Mouse (Mus musculus): Measurements from ENCODE around the gene Gm3415. TPM values are rescaled to one million over a fixed set of nuclear protein-coding genes. Genes with fewer than 3 reads are reported as not detected.

The Gm3415 gene
- polyA plus RNA-seq, 1 experiment from 2014 or later: not detected

DNA sequence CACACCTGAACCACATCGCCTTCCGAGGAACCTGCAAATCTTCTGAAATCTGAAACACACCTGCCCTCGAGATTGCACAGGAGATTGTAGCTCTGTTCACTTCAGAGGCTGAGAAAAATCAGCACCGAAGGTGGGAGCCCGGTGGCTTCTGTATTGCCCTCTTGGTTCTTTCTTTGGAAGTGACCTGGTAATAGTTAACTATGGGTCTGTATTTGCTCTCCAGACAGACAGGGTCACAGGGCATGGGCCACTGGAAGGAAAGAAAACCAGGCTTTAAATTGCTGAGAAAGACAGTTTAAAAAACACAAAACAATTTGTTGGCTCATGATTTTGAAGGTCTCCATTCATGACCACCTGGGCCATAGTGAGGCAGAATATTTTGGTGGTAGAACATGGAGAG lies 44.0 kb downstream of the Gm3415 start:
- no peaks in the 10 kb centered on the region for H3K36me3 ChIP-seq
- no peak for ATAC-seq (ENCODE audit: extremely low read depth, insufficient number of reproducible peaks, low FRiP score, low TSS enrichment)
- no peak overlapping the region for H3K4me2 ChIP-seq
- H3K27me3 ChIP-seq (replicated peaks): no peaks in the 10 kb centered on the region
- H3K27ac ChIP-seq (replicated peaks): no peak overlapping the region
- no peak overlapping the region for H3K4me3 ChIP-seq
- 78% methylated on average over 5 of the region's 5 CpGs for WGBS
- H3K4me1 ChIP-seq: no peaks in the 10 kb centered on the region
- no peak overlapping the region for H3K9ac ChIP-seq
- H3K9me3 ChIP-seq: peaks cover 6% of the 10 kb centered on the region; the same call in 1 of the 2 replicates

DNA sequence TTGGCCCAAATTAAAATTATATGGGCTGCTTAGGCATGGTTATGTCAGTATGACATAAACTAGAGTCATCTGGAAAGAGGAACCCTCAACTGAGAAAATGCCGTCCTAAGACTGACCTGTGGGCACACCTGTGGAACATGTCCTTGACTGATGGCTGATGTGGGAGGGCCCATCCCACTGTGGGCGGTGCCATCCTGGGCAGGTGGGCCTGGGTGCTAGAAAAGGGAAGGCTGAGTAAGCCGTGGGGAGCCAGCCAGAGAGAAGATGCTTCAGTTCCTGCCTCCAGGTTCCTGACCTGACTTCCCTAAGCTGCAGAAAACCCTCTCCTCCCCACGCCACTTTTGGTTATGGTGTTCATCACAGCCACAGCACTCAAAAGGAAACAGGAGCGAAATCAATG lies 50.3 kb downstream of the Gm3415 start:
- no peaks in the 10 kb centered on the region for H3K4me1 ChIP-seq
- no peaks in the 10 kb centered on the region for H3K36me3 ChIP-seq
- H3K27me3 ChIP-seq (replicated peaks): no peaks in the 10 kb centered on the region
- 67% methylated on average over 5 of the region's 5 CpGs for WGBS
- H3K4me2 ChIP-seq: no peak overlapping the region
- no peak overlapping the region for H3K27ac ChIP-seq (replicated peaks)
- ATAC-seq (ENCODE audit: extremely low read depth, insufficient number of reproducible peaks, low FRiP score, low TSS enrichment): no peak
- no peak overlapping the region for H3K4me3 ChIP-seq
- H3K9me3 ChIP-seq: peaks cover 6% of the 10 kb centered on the region; the same call in 1 of the 2 replicates
- no peak overlapping the region for H3K9ac ChIP-seq

DNA sequence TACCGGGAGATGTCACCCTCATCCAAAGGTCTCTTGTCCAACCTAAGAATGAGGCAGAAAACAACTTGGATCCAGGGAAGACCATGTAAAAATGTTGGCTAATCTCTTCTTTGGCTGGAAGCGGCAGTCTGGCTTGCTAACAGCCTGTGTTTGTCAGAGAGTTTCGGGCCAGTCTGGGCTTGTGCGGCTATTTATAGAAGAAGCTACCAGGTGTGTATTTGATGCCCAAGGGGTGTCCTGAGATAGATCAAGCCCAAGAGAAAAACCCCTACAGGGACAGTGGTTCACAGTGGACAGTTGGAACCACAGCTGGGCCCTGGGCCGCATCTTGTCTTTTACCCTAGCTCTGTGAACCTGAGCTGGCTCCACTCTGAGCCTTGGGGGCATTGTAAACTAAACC lies 51.0 kb downstream of the Gm3415 start:
- no peak for ATAC-seq (ENCODE audit: extremely low read depth, insufficient number of reproducible peaks, low FRiP score, low TSS enrichment)
- WGBS: 80% methylated on average over 5 of the region's 5 CpGs

DNA sequence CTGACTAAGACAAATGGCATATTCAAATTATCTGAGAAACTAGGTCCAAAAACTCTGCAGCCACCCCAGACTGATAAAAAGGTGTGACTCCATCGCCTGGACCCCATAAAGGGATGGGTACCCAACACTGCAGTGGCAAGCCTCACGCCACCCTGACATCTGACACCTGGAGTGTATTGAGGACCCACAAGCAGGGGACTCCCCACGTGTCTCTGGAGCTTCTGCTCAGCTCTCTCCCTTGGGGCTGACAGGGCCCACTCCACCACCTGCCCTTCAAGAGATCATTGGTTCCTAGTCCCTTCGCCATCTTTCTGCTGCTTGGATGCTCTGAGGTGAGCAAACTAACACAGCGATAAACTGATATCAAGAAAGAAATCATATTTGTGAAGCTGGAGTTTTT lies 51.9 kb downstream of the Gm3415 start:
- no peak overlapping the region for H3K4me2 ChIP-seq
- no peak for ATAC-seq (ENCODE audit: extremely low read depth, insufficient number of reproducible peaks, low FRiP score, low TSS enrichment)
- H3K4me3 ChIP-seq: no peak overlapping the region
- no peaks in the 10 kb centered on the region for H3K9me3 ChIP-seq
- WGBS: 66% methylated on average over 5 of the region's 5 CpGs
- H3K36me3 ChIP-seq: no peaks in the 10 kb centered on the region
- no peak overlapping the region for H3K27ac ChIP-seq (replicated peaks)
- H3K4me1 ChIP-seq: no peaks in the 10 kb centered on the region
- H3K27me3 ChIP-seq (replicated peaks): no peaks in the 10 kb centered on the region
- H3K9ac ChIP-seq: no peak overlapping the region

More for the DNA sequence above, 51.0 kb downstream of the Gm3415 start:
- Histone ChIP-seq H3K9me3 (peaks cover 1% of the 10 kb centered on the region; the same call in 1 of the 2 replicates), H3K9ac (no peak overlapping the region), H3K27ac (replicated peaks) (no peak overlapping the region), H3K4me1 (no peaks in the 10 kb centered on the region), H3K36me3 (no peaks in the 10 kb centered on the region), H3K4me2 (no peak overlapping the region), H3K27me3 (replicated peaks) (no peaks in the 10 kb centered on the region), H3K4me3 (no peak overlapping the region)

Other genes starting within 250 kb of the Gm3415 start
- gene Wasf3, start 171.2 kb upstream of the Gm3415 start, polyA plus RNA-seq (2015; fragmentation: Nextera tagmentation; extraction: Ambion mirVana): 0.32 and 0.37 TPM in 2 replicates
- gene Gm6408, start 74.2 kb upstream of the Gm3415 start, polyA plus RNA-seq (2015; fragmentation: Nextera tagmentation; extraction: Ambion mirVana): not detected in 2 replicates
- not detected in 2 replicates for gene Gm6370, start 64.8 kb upstream of the Gm3415 start, polyA plus RNA-seq (2015; fragmentation: Nextera tagmentation; extraction: Ambion mirVana)
- gene 4930449I24Rik, start 53.7 kb upstream of the Gm3415 start, polyA plus RNA-seq (2015; fragmentation: Nextera tagmentation; extraction: Ambion mirVana): not detected in 2 replicates
- gene Gm3402, start 42.0 kb upstream of the Gm3415 start, polyA plus RNA-seq (2015; fragmentation: Nextera tagmentation; extraction: Ambion mirVana): not detected in 2 replicates
- gene Gm3404, start 30.3 kb upstream of the Gm3415 start, polyA plus RNA-seq (2015; fragmentation: Nextera tagmentation; extraction: Ambion mirVana): not detected in 2 replicates
- not detected in 2 replicates for gene Gm3409, start 18.5 kb upstream of the Gm3415 start, polyA plus RNA-seq (2015; fragmentation: Nextera tagmentation; extraction: Ambion mirVana)
- not detected in 2 replicates for gene Gpr12, start 29.1 kb downstream of the Gm3415 start, polyA plus RNA-seq (2015; fragmentation: Nextera tagmentation; extraction: Ambion mirVana)
- gene Usp12, start 238.9 kb downstream of the Gm3415 start, polyA plus RNA-seq (2015; fragmentation: Nextera tagmentation; extraction: Ambion mirVana): 11.0 and 11.1 TPM in 2 replicates

All from heart, embryonic 13.5 days (tissue).